Mouse (Mus musculus): ENCODE results near the gene Cbarp.

Gene Cbarp

DNA sequence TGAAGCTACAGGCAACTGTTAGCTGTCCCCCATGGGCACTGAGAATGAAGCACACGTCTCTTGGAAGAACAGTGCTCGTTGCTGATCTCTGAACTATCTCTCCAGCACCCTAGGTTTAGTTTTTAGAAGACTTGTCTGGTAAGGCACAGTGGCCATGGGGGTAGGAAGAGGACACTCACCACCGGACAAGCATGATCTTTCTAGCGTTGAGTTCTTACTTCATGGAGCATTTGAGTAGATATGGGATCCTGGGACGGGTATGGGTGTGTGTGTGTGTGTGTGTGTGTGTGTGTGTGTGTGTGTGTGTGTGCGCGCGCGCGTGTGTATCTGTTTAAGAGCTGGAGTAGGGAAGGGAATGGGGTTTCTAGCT is at the start of gene Cbarp:
Gene Cbarp (minus strand): TSS at position 170 of the 370 bp plus-strand sequence.
- DNase-seq = no peak

DNA sequence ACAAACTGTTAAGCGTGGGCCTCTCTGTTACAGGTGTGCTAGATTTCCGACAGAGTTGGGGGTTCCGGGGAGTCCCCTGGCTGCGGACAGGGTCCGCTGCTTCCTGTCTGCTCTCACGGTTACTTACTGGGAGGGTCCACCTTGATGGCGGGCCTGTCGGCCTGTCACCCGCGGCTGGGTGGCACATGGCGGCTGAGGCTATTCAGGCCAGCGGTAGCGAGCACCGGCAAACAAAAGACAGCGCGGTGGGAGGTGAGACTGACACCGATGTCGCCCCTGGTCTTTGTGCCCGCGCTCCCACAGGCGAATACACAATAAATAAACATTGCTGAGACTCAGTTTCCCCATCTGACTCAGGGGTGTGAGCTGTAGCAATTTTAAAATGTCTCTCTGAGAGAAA is 49.4 kb upstream of the Cbarp start:
- no peak for DNase-seq

GRCm38 (mm10) chr10:80188453-80189024 is 47.9 kb upstream of the Cbarp start:
- DNase-seq = no peak

- no peak for DNase-seq
These were observed 47.1 kb upstream of the Cbarp start for GRCm38 (mm10) chr10:80187739-80188138.

GRCm38 (mm10) chr10:80186649-80187048 is 46.0 kb upstream of the Cbarp start:
- no peak for DNase-seq

GRCm38 (mm10) chr10:80182547-80182946 is 41.9 kb upstream of the Cbarp start:
- no peak for DNase-seq

DNA sequence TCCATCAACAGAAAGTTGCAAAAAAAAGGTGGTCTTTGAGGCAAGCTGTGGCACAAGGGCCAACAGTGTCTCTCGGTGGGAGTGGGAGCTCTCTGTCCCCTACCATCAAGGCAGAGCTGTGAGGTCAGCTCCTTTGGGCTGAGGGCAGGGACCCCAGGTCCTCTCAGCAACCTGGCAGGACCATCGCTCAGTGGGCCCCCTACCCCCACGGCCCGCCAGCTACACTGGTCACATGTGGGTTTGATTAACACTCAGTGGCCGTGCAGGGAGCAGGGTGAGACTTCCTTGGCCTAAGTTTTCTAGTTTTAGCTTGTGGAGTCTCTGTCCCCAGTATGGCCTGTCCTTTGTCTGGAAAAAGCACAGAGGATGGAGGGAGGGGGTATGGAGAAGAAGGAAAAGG is 40.2 kb upstream of the Cbarp start:
- no peak for DNase-seq

- DNase-seq = no peak
These were observed 39.7 kb upstream of the Cbarp start for GRCm38 (mm10) chr10:80180288-80180687.

DNA sequence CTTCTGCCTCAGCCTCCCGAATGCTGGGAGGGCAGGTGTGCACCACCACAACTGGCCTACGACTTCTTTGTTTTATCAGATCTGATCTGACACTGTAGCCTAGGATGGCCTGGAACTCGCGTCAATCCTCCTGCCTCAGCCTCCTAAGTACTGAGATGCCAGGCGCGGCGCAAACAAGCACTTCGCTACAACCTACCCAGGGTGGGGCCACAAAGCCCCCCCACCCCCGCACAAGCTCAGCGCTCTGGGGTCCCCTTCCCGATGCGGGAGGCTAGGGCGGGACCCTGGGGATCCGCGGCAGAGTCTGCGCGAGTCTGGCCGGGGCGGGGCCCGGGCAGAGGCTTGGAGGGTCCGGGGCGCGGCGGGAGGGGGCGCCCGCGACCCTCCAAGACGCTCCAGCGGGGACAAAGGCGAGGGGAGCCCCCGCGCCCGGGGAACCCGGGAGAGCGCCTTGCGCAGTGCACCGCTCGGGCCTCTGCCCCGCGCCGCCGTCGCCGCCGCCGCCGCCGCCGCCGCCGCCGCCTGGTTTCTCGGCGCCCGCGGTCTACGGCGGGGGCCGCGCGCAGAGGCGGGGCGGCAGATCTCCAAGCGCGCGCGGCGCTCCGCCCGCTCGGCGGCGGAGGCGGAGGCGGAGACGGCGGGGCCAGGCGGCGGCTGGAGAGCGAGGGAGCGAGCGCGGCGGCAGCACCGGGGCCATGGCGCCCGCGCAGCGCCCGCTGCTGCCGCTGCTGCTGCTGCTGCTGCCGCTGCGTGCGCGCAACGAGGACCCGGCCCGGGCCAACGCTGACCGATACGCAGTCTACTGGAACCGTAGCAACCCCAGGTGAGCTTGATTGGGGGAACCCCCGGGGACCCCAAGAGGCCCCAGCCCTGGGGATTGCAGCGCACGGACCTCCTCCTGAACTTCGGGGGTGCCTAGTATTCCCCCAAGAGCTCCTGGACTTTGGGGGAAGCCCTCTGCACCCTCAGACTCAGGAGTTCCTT is 38.7 kb upstream of the Cbarp start, which contains the start of gene Efna2:
Gene Efna2 (plus strand): TSS at position 415 of the 984 bp plus-strand sequence.
- no peak for DNase-seq

- no peak for DNase-seq
These were observed 37.0 kb upstream of the Cbarp start for GRCm38 (mm10) chr10:80177441-80178279.

- no peak for DNase-seq
These were observed 35.7 kb upstream of the Cbarp start for GRCm38 (mm10) chr10:80176270-80176834.

GRCm38 (mm10) chr10:80175536-80176269 is 35.1 kb upstream of the Cbarp start:
- DNase-seq = no peak

GRCm38 (mm10) chr10:80174705-80175104 is 34.1 kb upstream of the Cbarp start:
- DNase-seq = peak; percentile 79

DNA sequence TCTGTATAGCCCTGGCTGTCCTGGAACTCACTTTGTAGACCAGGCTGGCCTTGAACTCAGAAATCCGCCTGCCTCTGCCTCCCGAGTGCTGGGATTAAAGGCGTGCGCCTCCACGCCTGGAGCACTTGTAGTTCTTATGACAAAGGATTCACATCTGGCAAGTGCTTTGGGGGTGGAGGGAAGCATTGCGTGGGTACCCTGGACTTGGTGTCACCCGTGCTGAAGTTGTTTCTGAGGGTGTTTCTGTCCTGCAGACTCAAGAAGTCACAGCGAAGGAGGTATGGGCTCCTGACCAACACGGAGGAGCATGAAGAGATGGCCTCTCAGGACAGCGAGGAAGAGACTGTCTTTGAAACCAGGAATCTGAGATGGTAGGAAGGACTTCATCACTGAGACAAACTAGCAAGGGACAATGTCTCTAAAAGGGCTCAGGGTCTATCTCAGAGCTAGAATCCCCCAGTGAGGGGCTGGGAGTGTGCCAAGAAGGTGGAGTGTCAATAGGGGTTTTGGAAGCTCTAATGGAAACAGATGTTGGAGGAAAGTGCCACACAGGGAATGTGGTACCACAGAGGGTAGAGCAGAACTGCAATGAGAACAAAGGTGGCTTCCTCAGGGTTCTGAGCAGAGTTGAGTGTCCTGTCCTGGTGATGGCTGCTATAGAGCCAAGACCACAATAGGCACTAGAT is 33.5 kb upstream of the Cbarp start:
- DNase-seq = no peak

- no peak for DNase-seq
These were observed 32.7 kb upstream of the Cbarp start for GRCm38 (mm10) chr10:80173358-80173757.

GRCm38 (mm10) chr10:80172527-80173292 is 32.1 kb upstream of the Cbarp start, which contains the start of gene 1600002K03Rik:
Gene 1600002K03Rik, plus strand, starts transcription at chr10:80172944.
- peak; percentile 88 for DNase-seq

DNA sequence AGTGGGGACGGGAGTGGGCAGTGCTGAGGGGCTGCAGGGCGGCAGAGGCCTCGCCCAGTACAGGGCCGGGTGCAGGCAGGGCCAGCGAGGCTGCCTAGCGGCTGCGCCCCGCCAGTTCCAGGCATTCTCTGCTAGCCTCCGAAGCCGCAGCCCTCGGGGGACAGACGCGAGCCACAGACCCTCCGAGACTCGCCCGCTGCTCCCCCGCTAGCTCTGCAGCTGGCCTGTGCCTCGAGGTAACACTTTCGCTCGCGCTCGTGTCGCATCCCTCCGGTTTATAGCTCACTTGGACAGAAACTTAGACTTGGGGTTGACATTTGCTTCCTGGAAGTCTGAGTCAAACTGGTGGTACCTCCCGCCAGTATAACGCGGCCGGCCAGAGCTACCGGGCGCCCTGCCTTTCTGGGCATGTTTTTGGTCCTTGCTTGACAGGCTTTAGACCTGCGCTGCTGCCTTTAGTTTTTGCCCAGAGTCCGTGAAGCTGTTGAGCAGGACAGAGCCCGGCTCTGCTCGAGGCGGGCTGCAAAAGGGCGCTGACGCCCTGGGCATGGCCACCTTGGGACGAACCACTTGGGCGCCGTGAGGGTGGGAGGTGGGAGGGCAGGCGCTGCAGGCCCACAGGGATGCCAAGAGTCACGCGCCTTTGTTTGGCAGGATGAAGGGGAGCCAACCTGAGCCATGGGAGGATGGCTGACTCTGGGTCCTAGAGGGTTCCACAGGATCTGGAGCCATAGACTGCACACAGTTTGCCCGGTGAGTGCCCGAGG is 31.3 kb upstream of the Cbarp start:
- DNase-seq = no peak

- no peak for DNase-seq
These were observed 30.6 kb upstream of the Cbarp start for GRCm38 (mm10) chr10:80171252-80171651.

GRCm38 (mm10) chr10:80170601-80171021 is 30.0 kb upstream of the Cbarp start:
- no peak for DNase-seq

GRCm38 (mm10) chr10:80170052-80170451 is 29.4 kb upstream of the Cbarp start:
- no peak for DNase-seq
